Mouse (Mus musculus) lung, adult 18-20 months (tissue): ENCODE results near the gene Cbs.
"Not testable (repeated sequence)": the region's sequence is repeated elsewhere in the genome, so short reads cannot be mapped to it uniquely, and the experiment has no call there.

Source experiments
- DNase-seq, 2 experiments: peaks; one replicate each; pipeline ENCODE4 v3.0.0; 2022; ENCODE audit warnings: mixed read lengths in 2 of 2

Gene Cbs

GRCm38 (mm10) chr17:31642913-31643312, 5.9 kb upstream of the Cbs start:
- no peak for DNase-seq

- no peak for DNase-seq
Observed at GRCm38 (mm10) chr17:31642331-31642730, 5.3 kb upstream of the Cbs start.

GRCm38 (mm10) chr17:31639651-31640050, 2.6 kb upstream of the Cbs start:
- no peak for DNase-seq

- peak; percentile 47 to 64 for DNase-seq
Observed at GRCm38 (mm10) chr17:31637866-31638570, 980 bp upstream of the Cbs start.

- peak in 1 of 2 experiments; percentile 16 for DNase-seq
Observed at GRCm38 (mm10) chr17:31636277-31636941, 629 bp downstream of the Cbs start.

- peak; percentile 30 to 44 for DNase-seq
Observed at GRCm38 (mm10) chr17:31635781-31636180, 1.3 kb downstream of the Cbs start.

- DNase-seq = no peak
Observed at GRCm38 (mm10) chr17:31634896-31635295, 2.1 kb downstream of the Cbs start.

- no peak for DNase-seq
Observed at GRCm38 (mm10) chr17:31633007-31633406, 4.0 kb downstream of the Cbs start.

- no peak for DNase-seq
Observed at GRCm38 (mm10) chr17:31631081-31631800, 5.8 kb downstream of the Cbs start.

- DNase-seq = no peak
Observed at GRCm38 (mm10) chr17:31627961-31628360, 9.1 kb downstream of the Cbs start.

GRCm38 (mm10) chr17:31623101-31623500, 13.9 kb downstream of the Cbs start:
- no peak for DNase-seq

- DNase-seq = no peak
Observed at GRCm38 (mm10) chr17:31613086-31613755, 23.8 kb downstream of the Cbs start.

- no peak for DNase-seq
Observed at GRCm38 (mm10) chr17:31609895-31610294, 27.1 kb downstream of the Cbs start.

- DNase-seq = not testable (repeated sequence)
Observed at GRCm38 (mm10) chr17:31609173-31609572, 27.9 kb downstream of the Cbs start.

GRCm38 (mm10) chr17:31607256-31607951, 29.6 kb downstream of the Cbs start:
- no peak for DNase-seq

- DNase-seq = no peak
Observed at GRCm38 (mm10) chr17:31606424-31606823, 30.6 kb downstream of the Cbs start.

- no peak for DNase-seq
Observed at GRCm38 (mm10) chr17:31598593-31598992, 38.4 kb downstream of the Cbs start.

- DNase-seq = no peak
Observed at GRCm38 (mm10) chr17:31597957-31598356, 39.1 kb downstream of the Cbs start.

- DNase-seq = no peak
Observed at GRCm38 (mm10) chr17:31595077-31595476, 42.0 kb downstream of the Cbs start.

- DNase-seq = peak; percentile 23 to 34
Observed at GRCm38 (mm10) chr17:31594590-31594989, 42.4 kb downstream of the Cbs start.

GRCm38 (mm10) chr17:31590846-31591245, 46.2 kb downstream of the Cbs start:
- DNase-seq = no peak

- no peak for DNase-seq
Observed at GRCm38 (mm10) chr17:31588726-31589125, 48.3 kb downstream of the Cbs start.

GRCm38 (mm10) chr17:31588115-31588514, 48.9 kb downstream of the Cbs start:
- DNase-seq = no peak
